ENCODE assay signal across 20 mouse cellular contexts in the genomic region with DNA sequence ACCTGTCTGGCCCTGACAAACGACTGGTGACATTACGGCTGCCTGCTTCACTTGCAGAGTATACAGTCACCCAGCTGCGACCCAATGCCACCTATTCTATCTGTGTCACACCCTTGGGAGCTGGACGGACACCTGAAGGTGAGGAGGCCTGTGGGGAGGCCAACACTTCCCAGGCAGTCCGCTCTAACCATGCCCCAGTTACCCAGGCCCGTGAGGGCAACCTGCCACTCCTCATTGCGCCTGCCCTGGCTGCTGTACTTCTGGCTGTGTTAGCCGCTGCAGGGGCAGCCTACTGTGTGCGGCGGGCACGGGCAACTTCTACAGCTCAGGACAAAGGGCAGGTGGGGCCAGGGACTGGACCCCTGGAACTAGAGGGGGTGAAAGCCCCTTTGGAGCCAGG. TPM values are rescaled to one million over a fixed set of nuclear protein-coding genes. Genes with fewer than 3 reads are reported as not detected.
DNase-seq lines count a peak whose midpoint lies in the region; ATAC-seq and TF ChIP-seq lines count a peak whose summit lies in the region.
"Had no signal": no experiment of that assay in that cellular context is flagged by ENCODE, and none has a peak within 500 bp of the region (broad histone marks: within the 10 kb centered on the region; RNA-seq: fewer than 3 reads in every experiment).

No protein-coding gene starts in this region.

- no peak overlapping the region for H3K4me3 ChIP-seq in midbrain, embryonic 11.5 days (ENCODE audit: low read depth, low read length)
- no peak overlapping the region for H3K4me3 ChIP-seq in midbrain, embryonic 13.5 days (replicated peaks)
- no peak overlapping the region for H3K4me3 ChIP-seq in embryonic facial prominence, embryonic 15.5 days (replicated peaks)
- no peak overlapping the region for H3K4me3 ChIP-seq in stomach, postnatal 0 days (ENCODE audit: low read depth, low read length)
- H3K4me3 ChIP-seq in intestine, embryonic 15.5 days (replicated peaks), result no peak overlapping the region
- H3K4me3 ChIP-seq: forebrain, embryonic 15.5 days; hindbrain, embryonic 13.5 days; neural tube, embryonic 15.5 days had no signal

- H3K36me3 ChIP-seq in midbrain, embryonic 11.5 days (ENCODE audit: control insufficient read depth, insufficient read depth, low read length), result no peaks in the 10 kb centered on the region; the same call in 1 of the 2 replicates
- peaks cover 45% of the 10 kb centered on the region for H3K36me3 ChIP-seq in midbrain, embryonic 13.5 days
- H3K36me3 ChIP-seq in embryonic facial prominence, embryonic 15.5 days, result peaks cover 48% of the 10 kb centered on the region
- peaks cover 16% of the 10 kb centered on the region for H3K36me3 ChIP-seq in stomach, postnatal 0 days (ENCODE audit: control insufficient read depth, insufficient read depth, low read length)
- peaks cover 31% of the 10 kb centered on the region for H3K36me3 ChIP-seq in intestine, embryonic 15.5 days

- H3K27me3 ChIP-seq in midbrain, embryonic 11.5 days (ENCODE audit: control insufficient read depth, insufficient read depth, low read length), result no peaks in the 10 kb centered on the region
- H3K27me3 ChIP-seq in midbrain, embryonic 13.5 days, result no peaks in the 10 kb centered on the region
- H3K27me3 ChIP-seq in embryonic facial prominence, embryonic 15.5 days, result no peaks in the 10 kb centered on the region
- no peaks in the 10 kb centered on the region for H3K27me3 ChIP-seq in stomach, postnatal 0 days (ENCODE audit: control insufficient read depth, insufficient read depth, low read length)
- H3K27me3 ChIP-seq in intestine, embryonic 15.5 days (replicated peaks), result no peaks in the 10 kb centered on the region
- H3K27me3 ChIP-seq: forebrain, embryonic 15.5 days; hindbrain, embryonic 13.5 days; neural tube, embryonic 15.5 days had no signal

- no peak for TF ChIP-seq CTCF in stomach, postnatal 0 days (IDR thresholded peaks at IDR 0.05; ENCODE audit: low read depth)

- WGBS in midbrain, embryonic 11.5 days, result 93% methylated on average over 11 of the region's 11 CpGs
- WGBS in midbrain, embryonic 13.5 days, result 90% methylated on average over 11 of the region's 11 CpGs
- WGBS in embryonic facial prominence, embryonic 15.5 days, result 89% methylated on average over 11 of the region's 11 CpGs
- 87% methylated on average over 11 of the region's 11 CpGs for WGBS in stomach, postnatal 0 days
- WGBS in intestine, embryonic 15.5 days, result 92% methylated on average over 11 of the region's 11 CpGs

- H3K27ac ChIP-seq in midbrain, embryonic 11.5 days (ENCODE audit: low read depth, low read length), result no peak overlapping the region
- H3K27ac ChIP-seq in midbrain, embryonic 13.5 days, result no peak overlapping the region
- peak overlapping the region; percentile 44; the same call in 1 of the 2 replicates for H3K27ac ChIP-seq in embryonic facial prominence, embryonic 15.5 days (replicated peaks)
- H3K27ac ChIP-seq in stomach, postnatal 0 days (replicated peaks), result 0 out of 2 replicates have a peak overlapping the region, but pooled peaks have one; percentile 8
- H3K27ac ChIP-seq in intestine, embryonic 15.5 days, result no peak overlapping the region
- H3K27ac ChIP-seq: forebrain, embryonic 15.5 days; hindbrain, embryonic 13.5 days; neural tube, embryonic 15.5 days had no signal

- H3K4me1 ChIP-seq in midbrain, embryonic 11.5 days (ENCODE audit: control insufficient read depth, insufficient read depth, low read length), result no peaks in the 10 kb centered on the region
- peaks cover under 1% of the 10 kb centered on the region; the same call in 1 of the 2 replicates for H3K4me1 ChIP-seq in midbrain, embryonic 13.5 days (replicated peaks)
- peaks cover 89% of the 10 kb centered on the region for H3K4me1 ChIP-seq in embryonic facial prominence, embryonic 15.5 days
- H3K4me1 ChIP-seq in stomach, postnatal 0 days (replicated peaks; ENCODE audit: control insufficient read depth, insufficient read depth), result peaks cover 2% of the 10 kb centered on the region; the same call in 1 of the 2 replicates
- peaks cover 37% of the 10 kb centered on the region for H3K4me1 ChIP-seq in intestine, embryonic 15.5 days (replicated peaks)
- H3K4me1 ChIP-seq: forebrain, embryonic 15.5 days had no signal

- H3K4me2 ChIP-seq in midbrain, embryonic 11.5 days, result no peak overlapping the region
- H3K4me2 ChIP-seq in midbrain, embryonic 13.5 days (replicated peaks), result no peak overlapping the region
- no peak overlapping the region for H3K4me2 ChIP-seq in embryonic facial prominence, embryonic 15.5 days (replicated peaks)
- no peak overlapping the region for H3K4me2 ChIP-seq in stomach, postnatal 0 days (replicated peaks; ENCODE audit: low read depth)
- H3K4me2 ChIP-seq in intestine, embryonic 15.5 days (replicated peaks), result no peak overlapping the region
- H3K4me2 ChIP-seq: forebrain, embryonic 15.5 days; hindbrain, embryonic 13.5 days; neural tube, embryonic 15.5 days had no signal

- no peak for TF ChIP-seq EP300 in stomach, postnatal 0 days (optimal IDR thresholded peaks at IDR 0.05)

- no peaks in the 10 kb centered on the region for H3K9me3 ChIP-seq in midbrain, embryonic 11.5 days (ENCODE audit: control insufficient read depth, low read length)
- no peaks in the 10 kb centered on the region for H3K9me3 ChIP-seq in midbrain, embryonic 13.5 days
- H3K9me3 ChIP-seq in embryonic facial prominence, embryonic 15.5 days (replicated peaks), result no peaks in the 10 kb centered on the region
- H3K9me3 ChIP-seq in stomach, postnatal 0 days (ENCODE audit: control insufficient read depth, low read length), result no peaks in the 10 kb centered on the region
- H3K9me3 ChIP-seq in intestine, embryonic 15.5 days, result no peaks in the 10 kb centered on the region
- H3K9me3 ChIP-seq: forebrain, embryonic 15.5 days; hindbrain, embryonic 13.5 days; neural tube, embryonic 15.5 days had no signal

- intact Hi-C loops in heart, postnatal 36 days (cut with DNase I), result no loop called here

- no peak overlapping the region for H3K9ac ChIP-seq in midbrain, embryonic 11.5 days (ENCODE audit: low read length)
- no peak overlapping the region for H3K9ac ChIP-seq in midbrain, embryonic 13.5 days (replicated peaks)
- no peak overlapping the region for H3K9ac ChIP-seq in embryonic facial prominence, embryonic 15.5 days
- H3K9ac ChIP-seq in stomach, postnatal 0 days (ENCODE audit: low read length), result no peak overlapping the region
- no peak overlapping the region for H3K9ac ChIP-seq in intestine, embryonic 15.5 days
- H3K9ac ChIP-seq: forebrain, embryonic 15.5 days; hindbrain, embryonic 13.5 days; neural tube, embryonic 15.5 days had no signal

- DNase-seq in heart, adult 11 months, result peak; percentile 95
- no peak for DNase-seq in heart, postnatal 36 days
- peak; percentile 41 for DNase-seq in midbrain, embryonic 11.5 days (ENCODE audit: low spot score, missing footprints)
- peak; percentile 10 for DNase-seq in stomach, postnatal 0 days (ENCODE audit: low spot score)
- DNase-seq in thymus, postnatal 36 days, result no peak
- DNase-seq: adrenal gland, postnatal 36 days; cerebellum, adult 18-20 months; cerebellum, postnatal 36 days; kidney, adult 8-10 months; kidney, postnatal 14 days; liver; lung, adult 18-20 months; right cerebral cortex, postnatal 14 days had no signal

- ATAC-seq in midbrain, embryonic 11.5 days (ENCODE audit: low FRiP score), result no peak
- no peak for ATAC-seq in midbrain, embryonic 13.5 days
- no peak for ATAC-seq in embryonic facial prominence, embryonic 15.5 days (ENCODE audit: insufficient number of reproducible peaks, low FRiP score, low TSS enrichment, low read depth)
- ATAC-seq in stomach, postnatal 0 days (ENCODE audit: low FRiP score, low TSS enrichment), result no peak
- no peak for ATAC-seq in intestine, embryonic 15.5 days
- ATAC-seq: forebrain, embryonic 15.5 days; inflammation-experienced regulatory T-cells, adult 6 months had no signal

RNA-seq across cellular contexts. Expression of a gene that starts 9.9 kb away (rescaled TPM):
- total RNA-seq in heart, postnatal 36 days (2021), result 100 to 1,000 TPM; 143 to 164 TPM
- 53.4 and 57.0 TPM in 2 replicates for polyA plus RNA-seq in midbrain, embryonic 11.5 days (2014; fragmentation: Nextera tagmentation; extraction: Ambion mirVana)
- 50.5 and 54.3 TPM in 2 replicates for polyA plus RNA-seq in midbrain, embryonic 13.5 days (2015; fragmentation: Nextera tagmentation; extraction: Ambion mirVana)
- polyA plus RNA-seq in embryonic facial prominence, embryonic 15.5 days (2015; fragmentation: Nextera tagmentation; extraction: Ambion mirVana), result 61.2 and 62.6 TPM in 2 replicates
- 47.0 and 49.2 TPM in 2 replicates for polyA plus RNA-seq in stomach, postnatal 0 days (2015; fragmentation: Nextera tagmentation; extraction: Ambion mirVana)
- 86.5 and 92.1 TPM in 2 replicates for polyA plus RNA-seq in intestine, embryonic 15.5 days (2015; fragmentation: Nextera tagmentation; extraction: Ambion mirVana)

RNA-seq across cellular contexts. Expression of a gene that starts 10.0 kb away (rescaled TPM):
- total RNA-seq in heart, postnatal 36 days (2021), result 10 to 100 TPM in 1 of 2 experiments, 1 to 10 TPM in 1; 9.2 to 11.0 TPM
- polyA plus RNA-seq in midbrain, embryonic 11.5 days (2014; fragmentation: Nextera tagmentation; extraction: Ambion mirVana), result 6.1 and 7.0 TPM in 2 replicates
- 3.2 and 4.6 TPM in 2 replicates for polyA plus RNA-seq in midbrain, embryonic 13.5 days (2015; fragmentation: Nextera tagmentation; extraction: Ambion mirVana)
- 33.7 and 36.8 TPM in 2 replicates for polyA plus RNA-seq in embryonic facial prominence, embryonic 15.5 days (2015; fragmentation: Nextera tagmentation; extraction: Ambion mirVana)
- 8.8 and 9.6 TPM in 2 replicates for polyA plus RNA-seq in stomach, postnatal 0 days (2015; fragmentation: Nextera tagmentation; extraction: Ambion mirVana)
- polyA plus RNA-seq in intestine, embryonic 15.5 days (2015; fragmentation: Nextera tagmentation; extraction: Ambion mirVana), result 14.1 and 15.1 TPM in 2 replicates

RNA-seq across cellular contexts. Expression of a gene that starts 24.9 kb away (rescaled TPM):
- 100 to 1,000 TPM; 134 to 150 TPM for total RNA-seq in heart, postnatal 36 days (2021)
- 97.1 and 99.1 TPM in 2 replicates for polyA plus RNA-seq in midbrain, embryonic 11.5 days (2014; fragmentation: Nextera tagmentation; extraction: Ambion mirVana)
- polyA plus RNA-seq in midbrain, embryonic 13.5 days (2015; fragmentation: Nextera tagmentation; extraction: Ambion mirVana), result 153 and 155 TPM in 2 replicates
- polyA plus RNA-seq in embryonic facial prominence, embryonic 15.5 days (2015; fragmentation: Nextera tagmentation; extraction: Ambion mirVana), result 83.4 and 107 TPM in 2 replicates
- 65.4 and 71.9 TPM in 2 replicates for polyA plus RNA-seq in stomach, postnatal 0 days (2015; fragmentation: Nextera tagmentation; extraction: Ambion mirVana)
- polyA plus RNA-seq in intestine, embryonic 15.5 days (2015; fragmentation: Nextera tagmentation; extraction: Ambion mirVana), result 74.5 and 84.3 TPM in 2 replicates

RNA-seq across cellular contexts. Expression of a gene that starts 29.9 kb away (rescaled TPM):
- 10 to 100 TPM; 13.0 to 13.7 TPM for total RNA-seq in heart, postnatal 36 days (2021)
- polyA plus RNA-seq in midbrain, embryonic 11.5 days (2014; fragmentation: Nextera tagmentation; extraction: Ambion mirVana), result 13.6 TPM in 2 replicates
- polyA plus RNA-seq in midbrain, embryonic 13.5 days (2015; fragmentation: Nextera tagmentation; extraction: Ambion mirVana), result 25.1 and 26.5 TPM in 2 replicates
- 17.2 and 21.4 TPM in 2 replicates for polyA plus RNA-seq in embryonic facial prominence, embryonic 15.5 days (2015; fragmentation: Nextera tagmentation; extraction: Ambion mirVana)
- 7.6 and 8.1 TPM in 2 replicates for polyA plus RNA-seq in stomach, postnatal 0 days (2015; fragmentation: Nextera tagmentation; extraction: Ambion mirVana)
- polyA plus RNA-seq in intestine, embryonic 15.5 days (2015; fragmentation: Nextera tagmentation; extraction: Ambion mirVana), result 22.7 and 23.2 TPM in 2 replicates

RNA-seq across cellular contexts. Expression of a gene that starts 55.2 kb away (rescaled TPM):
- 10 to 100 TPM; 16.0 to 16.7 TPM for total RNA-seq in heart, postnatal 36 days (2021)
- polyA plus RNA-seq in midbrain, embryonic 11.5 days (2014; fragmentation: Nextera tagmentation; extraction: Ambion mirVana), result 16.6 and 27.2 TPM in 2 replicates
- polyA plus RNA-seq in midbrain, embryonic 13.5 days (2015; fragmentation: Nextera tagmentation; extraction: Ambion mirVana), result 20.0 and 26.3 TPM in 2 replicates
- 33.2 and 33.4 TPM in 2 replicates for polyA plus RNA-seq in embryonic facial prominence, embryonic 15.5 days (2015; fragmentation: Nextera tagmentation; extraction: Ambion mirVana)
- polyA plus RNA-seq in stomach, postnatal 0 days (2015; fragmentation: Nextera tagmentation; extraction: Ambion mirVana), result 11.6 and 11.7 TPM in 2 replicates
- polyA plus RNA-seq in intestine, embryonic 15.5 days (2015; fragmentation: Nextera tagmentation; extraction: Ambion mirVana), result 21.4 and 23.5 TPM in 2 replicates

Comparison
In these comparisons a context has a peak if more than half of its experiments do, and no peak if none do; other contexts are left out.
1. DNase-seq: peak in heart, adult 11 months (single experiment), midbrain, embryonic 11.5 days (single experiment) and stomach, postnatal 0 days (single experiment); none in heart, postnatal 36 days (0 of 2) and thymus, postnatal 36 days (0 of 2).
2. H3K27ac ChIP-seq: peak in embryonic facial prominence, embryonic 15.5 days (single experiment) and stomach, postnatal 0 days (single experiment); none in midbrain, embryonic 11.5 days (single experiment), midbrain, embryonic 13.5 days (single experiment) and intestine, embryonic 15.5 days (single experiment).